Mouse (Mus musculus) limb, embryonic 11.5 days (tissue): Measurements from ENCODE around the gene Matn4. TPM values are rescaled to one million over a fixed set of nuclear protein-coding genes. Genes with fewer than 3 reads are reported as not detected.

Experiments used
- ATAC-seq: fragments of 200-750 bp; cut with Nextera tagmentation; 2 replicates; pipeline ENCODE4 v1.8.0; 2017; ENCODE audit warnings: low read depth; ENCODE audit not compliant: insufficient number of reproducible peaks, low FRiP score, low TSS enrichment
- DNase-seq: peaks from one replicate; pipeline ENCODE4 v3.0.0-alpha.2; 2015; ENCODE audit warnings: low spot score
- H3K27ac ChIP-seq: fragments of 300-500 bp; sonication (generic); replicated peaks from 2 replicates; pipeline ENCODE4 v1.5.1; 2014; ENCODE audit warnings: low read depth, mild to moderate bottlenecking, low read length
- H3K27me3 ChIP-seq: fragments of 300-500 bp; sonication (generic); 2 replicates; pipeline ENCODE4 v1.6.1; 2014; ENCODE audit warnings: mild to moderate bottlenecking, low read length, mixed read lengths; ENCODE audit not compliant: control insufficient read depth, insufficient read depth
- H3K36me3 ChIP-seq: fragments of 300-500 bp; sonication (generic); 2 replicates; pipeline ENCODE4 v1.6.1; 2014; ENCODE audit warnings: mild to moderate bottlenecking, low read length, moderate library complexity, mixed read lengths; ENCODE audit not compliant: control insufficient read depth, insufficient read depth
- H3K4me1 ChIP-seq: fragments of 300-500 bp; sonication (generic); 2 replicates; pipeline ENCODE4 v1.6.1; 2014; ENCODE audit warnings: low read length, mixed read lengths; ENCODE audit not compliant: control insufficient read depth, insufficient read depth
- H3K4me2 ChIP-seq: fragments of 300-500 bp; sonication (generic); 2 replicates; pipeline ENCODE4 v1.6.1; 2014; ENCODE audit warnings: low read depth, mild to moderate bottlenecking, moderate library complexity; ENCODE audit not compliant: severe bottlenecking
- H3K4me3 ChIP-seq: fragments of 300-500 bp; sonication (generic); 2 replicates; pipeline ENCODE4 v1.5.1; 2014; ENCODE audit warnings: low read depth, low read length
- H3K9ac ChIP-seq: fragments of 300-500 bp; sonication (generic); 2 replicates; pipeline ENCODE4 v1.6.1; 2014; ENCODE audit warnings: mild to moderate bottlenecking, low read length
- H3K9me3 ChIP-seq: fragments of 300-500 bp; sonication (generic); 2 replicates; pipeline ENCODE4 v1.6.1; 2016; ENCODE audit warnings: low read length; ENCODE audit not compliant: control insufficient read depth
- WGBS: fragments of 180-500 bp; shearing (Covaris S2); extraction: QIAGEN DNeasy Blood & Tissue Kit; methylation state at CpG from one replicate; pipeline ENCODE4 v1.1.7; 2014; 5-methylcytosine and 5-hydroxymethylcytosine counted together
- polyA plus RNA-seq: library from polyadenylated mRNA; unstranded; fragments of >200 nt; fragmentation: Nextera tagmentation; extraction: Ambion mirVana; gene quantifications from 2 replicates; pipeline ENCODE4 v1.2.1, GENCODE M21; 2014

Matn4 gene
- polyA plus RNA-seq, 1 experiment from 2014 or later = 3.6 TPM

GRCm38 (mm10) chr2:164432541-164433191 is 27.7 kb upstream of the Matn4 start:
- ATAC-seq = no peak
- H3K9me3 ChIP-seq = no peaks in the 10 kb centered on the region
- H3K4me3 ChIP-seq = no peak overlapping the region
- H3K27me3 ChIP-seq = no peaks in the 10 kb centered on the region
- peaks cover 35% of the 10 kb centered on the region for H3K4me1 ChIP-seq
- H3K36me3 ChIP-seq = no peaks in the 10 kb centered on the region
- peak overlapping the region; percentile 12; the same call in 1 of the 2 replicates for H3K4me2 ChIP-seq
- no peak overlapping the region for H3K9ac ChIP-seq
- H3K27ac ChIP-seq = no peak overlapping the region; the same call in 1 of the 2 replicates
- DNase-seq = no peak
- WGBS = 34% methylated on average over 22 of the region's 22 CpGs

- Histone ChIP-seq H3K27ac (no peak overlapping the region), H3K4me2 (no peak overlapping the region), H3K9ac (no peak overlapping the region), H3K36me3 (no peaks in the 10 kb centered on the region), H3K4me1 (peaks cover 31% of the 10 kb centered on the region), H3K4me3 (no peak overlapping the region), H3K9me3 (no peaks in the 10 kb centered on the region), H3K27me3 (no peaks in the 10 kb centered on the region)
- DNase-seq (no peak), ATAC-seq (no peak)
- 68% methylated on average over 9 of the region's 9 CpGs for WGBS
These were observed 26.9 kb upstream of the Matn4 start for GRCm38 (mm10) chr2:164431676-164432465.

- 11% methylated on average over 7 of the region's 7 CpGs for WGBS
- no peaks in the 10 kb centered on the region for H3K27me3 ChIP-seq
- H3K4me3 ChIP-seq = no peak overlapping the region
- DNase-seq (no peak), ATAC-seq (no peak)
- no peak overlapping the region for H3K9ac ChIP-seq
- H3K9me3 ChIP-seq = no peaks in the 10 kb centered on the region
- no peak overlapping the region for H3K4me2 ChIP-seq
- H3K27ac ChIP-seq = no peak overlapping the region
- peaks cover 27% of the 10 kb centered on the region for H3K4me1 ChIP-seq
- no peaks in the 10 kb centered on the region for H3K36me3 ChIP-seq
These were observed 25.7 kb upstream of the Matn4 start for GRCm38 (mm10) chr2:164430697-164431096.

GRCm38 (mm10) chr2:164429881-164430615 is 25.1 kb upstream of the Matn4 start:
- 38% methylated on average over 15 of the region's 15 CpGs for WGBS
- DNase-seq (no peak), ATAC-seq (no peak)
- Histone ChIP-seq H3K9ac (no peak overlapping the region), H3K4me3 (no peak overlapping the region), H3K27ac (no peak overlapping the region), H3K9me3 (no peaks in the 10 kb centered on the region), H3K27me3 (no peaks in the 10 kb centered on the region), H3K4me1 (peaks cover 25% of the 10 kb centered on the region), H3K36me3 (no peaks in the 10 kb centered on the region), H3K4me2 (no peak overlapping the region)

GRCm38 (mm10) chr2:164428451-164428850 is 23.5 kb upstream of the Matn4 start:
- no peaks in the 10 kb centered on the region for H3K9me3 ChIP-seq
- DNase-seq (no peak), ATAC-seq (no peak)
- H3K4me2 ChIP-seq = no peak overlapping the region
- H3K4me1 ChIP-seq = peaks cover 25% of the 10 kb centered on the region
- no peak overlapping the region for H3K27ac ChIP-seq
- no peaks in the 10 kb centered on the region for H3K36me3 ChIP-seq
- H3K9ac ChIP-seq = no peak overlapping the region
- H3K27me3 ChIP-seq = no peaks in the 10 kb centered on the region
- WGBS = 22% methylated on average over 5 of the region's 5 CpGs
- no peak overlapping the region for H3K4me3 ChIP-seq

- no peaks in the 10 kb centered on the region for H3K9me3 ChIP-seq
- H3K4me2 ChIP-seq = no peak overlapping the region
- H3K27me3 ChIP-seq = no peaks in the 10 kb centered on the region
- ATAC-seq (no peak), DNase-seq (no peak)
- no peaks in the 10 kb centered on the region for H3K36me3 ChIP-seq
- H3K9ac ChIP-seq = no peak overlapping the region
- 79% methylated on average over 5 of the region's 5 CpGs for WGBS
- no peak overlapping the region for H3K27ac ChIP-seq
- peaks cover 15% of the 10 kb centered on the region; the same call in 1 of the 2 replicates for H3K4me1 ChIP-seq
- no peak overlapping the region for H3K4me3 ChIP-seq
These were observed 22.0 kb upstream of the Matn4 start for GRCm38 (mm10) chr2:164426952-164427351.

- DNase-seq = peak; percentile 48
- 20% methylated on average over 12 of the region's 12 CpGs for WGBS
- Histone ChIP-seq H3K27me3 (no peaks in the 10 kb centered on the region), H3K4me3 (no peak overlapping the region), H3K4me1 (peaks cover 9% of the 10 kb centered on the region; the same call in 1 of the 2 replicates), H3K27ac (no peak overlapping the region), H3K4me2 (no peak overlapping the region), H3K9me3 (no peaks in the 10 kb centered on the region), H3K9ac (no peak overlapping the region), H3K36me3 (no peaks in the 10 kb centered on the region)
- no peak for ATAC-seq
These were observed 21.2 kb upstream of the Matn4 start for GRCm38 (mm10) chr2:164426121-164426520.

- DNase-seq (no peak), ATAC-seq (no peak)
- 86% methylated on average over 5 of the region's 5 CpGs for WGBS
- Histone ChIP-seq H3K36me3 (no peaks in the 10 kb centered on the region), H3K4me1 (peaks cover 3% of the 10 kb centered on the region; the same call in 1 of the 2 replicates), H3K27me3 (no peaks in the 10 kb centered on the region), H3K9me3 (no peaks in the 10 kb centered on the region), H3K4me2 (no peak overlapping the region), H3K27ac (no peak overlapping the region), H3K4me3 (no peak overlapping the region), H3K9ac (no peak overlapping the region)
These were observed 20.4 kb upstream of the Matn4 start for GRCm38 (mm10) chr2:164425401-164425800.
